Mouse (Mus musculus): ENCODE data around the gene Fbxw5.

Gene Fbxw5

GRCm38 (mm10) chr2:25534178-25534865 is 33.8 kb downstream of the Fbxw5 start:
- peak; percentile 63; the same call in 1 of the 2 replicates for TF ChIP-seq GATA4 (IDR thresholded peaks at IDR 0.05; ENCODE audit: insufficient replicate concordance, low read length)

GRCm38 (mm10) chr2:25534866-25535182 is 34.3 kb downstream of the Fbxw5 start:
- TF ChIP-seq GATA4 (IDR thresholded peaks at IDR 0.05; ENCODE audit: insufficient replicate concordance, low read length), result no peak

GRCm38 (mm10) chr2:25536531-25536930 is 36.0 kb downstream of the Fbxw5 start:
- TF ChIP-seq GATA4 (IDR thresholded peaks at IDR 0.05; ENCODE audit: insufficient replicate concordance, low read length), result no peak

- no peak for TF ChIP-seq GATA4 (IDR thresholded peaks at IDR 0.05; ENCODE audit: insufficient replicate concordance, low read length)
These were observed 40.0 kb downstream of the Fbxw5 start for GRCm38 (mm10) chr2:25540541-25540948.

- no peak for TF ChIP-seq GATA4 (IDR thresholded peaks at IDR 0.05; ENCODE audit: insufficient replicate concordance, low read length)
These were observed 41.3 kb downstream of the Fbxw5 start for GRCm38 (mm10) chr2:25541644-25542367.

GRCm38 (mm10) chr2:25545996-25546810 is 45.7 kb downstream of the Fbxw5 start:
- no peak; the same call in 1 of the 2 replicates for TF ChIP-seq GATA4 (IDR thresholded peaks at IDR 0.05; ENCODE audit: insufficient replicate concordance, low read length)

- TF ChIP-seq GATA4 (IDR thresholded peaks at IDR 0.05; ENCODE audit: insufficient replicate concordance, low read length), result no peak; the same call in 1 of the 2 replicates
These were observed 46.4 kb downstream of the Fbxw5 start, which contains the start of gene Traf2 for GRCm38 (mm10) chr2:25546811-25547491. Gene Traf2, minus strand, starts transcription at chr2:25546940.

GRCm38 (mm10) chr2:25549021-25549991 is 48.8 kb downstream of the Fbxw5 start:
- TF ChIP-seq GATA4 (IDR thresholded peaks at IDR 0.05; ENCODE audit: insufficient replicate concordance, low read length), result no peak

- no peak for TF ChIP-seq GATA4 (IDR thresholded peaks at IDR 0.05; ENCODE audit: insufficient replicate concordance, low read length)
These were observed 50.6 kb downstream of the Fbxw5 start for GRCm38 (mm10) chr2:25551186-25551585.

Measured in liver, adult (tissue).